Mouse (Mus musculus) stomach, postnatal 0 days (tissue): ENCODE data around the gene Celf1. TPM values are rescaled to one million over a fixed set of nuclear protein-coding genes. Genes with fewer than 3 reads are reported as not detected.
A peak's percentile ranks its signal among the peaks of the same experiment; 100 is the strongest.

Source experiments
- ATAC-seq: fragments of 200-750 bp; cut with Nextera tagmentation; 2 replicates; pipeline ENCODE4 v1.8.0; 2017; ENCODE audit not compliant: low FRiP score, low TSS enrichment
- DNase-seq: peaks from one replicate; pipeline ENCODE4 v3.0.0-alpha.2; 2016; ENCODE audit warnings: low spot score
- H3K27ac ChIP-seq: fragments of 300-500 bp; sonication (generic); replicated peaks from 2 replicates; pipeline ENCODE4 v1.5.1; 2014; ENCODE audit warnings: mild to moderate bottlenecking, control low read depth
- H3K27me3 ChIP-seq: fragments of 300-500 bp; sonication (generic); 2 replicates; pipeline ENCODE4 v1.6.1; 2014; ENCODE audit warnings: low read length; ENCODE audit not compliant: control insufficient read depth, insufficient read depth
- H3K36me3 ChIP-seq: fragments of 300-500 bp; sonication (generic); 2 replicates; pipeline ENCODE4 v1.6.1; 2014; ENCODE audit warnings: low read length, mixed read lengths; ENCODE audit not compliant: control insufficient read depth, insufficient read depth
- H3K4me1 ChIP-seq: fragments of 300-500 bp; sonication (generic); replicated peaks from 2 replicates; pipeline ENCODE4 v1.6.1; 2014; ENCODE audit warnings: antibody characterized with exemption; ENCODE audit not compliant: control insufficient read depth, insufficient read depth
- H3K4me2 ChIP-seq: fragments of 300-500 bp; sonication (generic); replicated peaks from 2 replicates; pipeline ENCODE4 v1.6.1; 2014; ENCODE audit warnings: low read depth, mild to moderate bottlenecking, control low read depth, moderate library complexity
- H3K4me3 ChIP-seq: fragments of 300-500 bp; sonication (generic); 2 replicates; pipeline ENCODE4 v1.5.1; 2014; ENCODE audit warnings: low read depth, low read length, control low read depth
- H3K9ac ChIP-seq: fragments of 300-500 bp; sonication (generic); 2 replicates; pipeline ENCODE4 v1.6.1; 2014; ENCODE audit warnings: mild to moderate bottlenecking, low read length, control low read depth, mixed read lengths
- H3K9me3 ChIP-seq: fragments of 300-500 bp; sonication (generic); 2 replicates; pipeline ENCODE4 v1.6.1; 2016; ENCODE audit warnings: low read length; ENCODE audit not compliant: control insufficient read depth
- CTCF ChIP-seq: IDR thresholded peaks from 2 replicates; pipeline ENCODE4 v1.5.1; 2016; ENCODE audit warnings: antibody characterized with exemption, low read depth, mild to moderate bottlenecking, moderate library complexity
- EP300 ChIP-seq: optimal IDR thresholded peaks from 2 replicates; pipeline ENCODE3; 2016; ENCODE audit warnings: antibody characterized with exemption
- WGBS: fragments of 180-500 bp; shearing (Covaris S2); extraction: QIAGEN DNeasy Blood & Tissue Kit; methylation state at CpG from one replicate; pipeline ENCODE4 v1.1.7; 2014; 5-methylcytosine and 5-hydroxymethylcytosine counted together
- polyA plus RNA-seq: library from polyadenylated mRNA; unstranded; fragments of >200 nt; fragmentation: Nextera tagmentation; extraction: Ambion mirVana; gene quantifications from 2 replicates; pipeline ENCODE4 v1.2.1, GENCODE M21; 2015

Celf1 gene
- polyA plus RNA-seq, 1 experiment from 2014 or later, result 33.7 TPM

DNA sequence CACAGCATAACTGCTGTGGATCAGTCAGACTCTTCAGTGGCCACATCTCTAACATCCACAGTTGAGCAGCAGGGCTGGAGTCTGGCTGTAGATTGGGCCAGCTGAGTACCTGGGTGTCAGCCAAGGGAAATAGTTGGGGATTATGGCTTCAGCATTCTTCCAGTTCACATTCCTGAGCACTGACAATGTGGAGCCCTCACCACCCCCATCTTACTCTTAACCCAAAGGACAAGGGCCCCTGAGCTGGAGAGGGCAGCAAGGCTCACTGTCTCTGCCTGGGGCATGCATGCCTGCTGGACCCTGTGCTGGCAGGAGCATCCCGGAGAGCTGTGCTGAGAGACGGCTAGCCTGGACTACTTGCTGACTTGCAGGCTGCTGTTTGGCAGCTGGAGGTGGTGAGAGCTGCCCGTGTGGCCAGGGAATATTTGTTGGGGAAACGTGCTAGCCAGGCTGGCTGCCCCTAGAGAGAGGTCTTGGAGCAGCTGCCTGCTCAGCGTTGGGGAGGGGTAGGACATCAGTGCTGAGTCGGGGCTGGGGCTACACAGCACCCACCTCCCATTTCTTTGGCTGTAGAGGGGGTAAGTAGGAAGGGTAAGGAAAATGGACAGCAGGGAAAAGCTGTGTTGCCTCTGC, 121.8 kb downstream of the Celf1 start:
- no peaks in the 10 kb centered on the region for H3K4me1 ChIP-seq
- ATAC-seq (peak; percentile 35; the same call in 1 of the 2 replicates), DNase-seq (no peak)
- peaks cover 33% of the 10 kb centered on the region for H3K36me3 ChIP-seq
- peak overlapping the region; percentile 72 for H3K27ac ChIP-seq
- no peak overlapping the region for H3K9ac ChIP-seq
- H3K9me3 ChIP-seq, result no peaks in the 10 kb centered on the region
- 55% methylated on average over 6 of the region's 6 CpGs for WGBS
- H3K4me2 ChIP-seq, result no peak overlapping the region
- TF ChIP-seq EP300, result no peak
- TF ChIP-seq CTCF, result no peak
- no peak overlapping the region for H3K4me3 ChIP-seq
- H3K27me3 ChIP-seq, result no peaks in the 10 kb centered on the region

DNA sequence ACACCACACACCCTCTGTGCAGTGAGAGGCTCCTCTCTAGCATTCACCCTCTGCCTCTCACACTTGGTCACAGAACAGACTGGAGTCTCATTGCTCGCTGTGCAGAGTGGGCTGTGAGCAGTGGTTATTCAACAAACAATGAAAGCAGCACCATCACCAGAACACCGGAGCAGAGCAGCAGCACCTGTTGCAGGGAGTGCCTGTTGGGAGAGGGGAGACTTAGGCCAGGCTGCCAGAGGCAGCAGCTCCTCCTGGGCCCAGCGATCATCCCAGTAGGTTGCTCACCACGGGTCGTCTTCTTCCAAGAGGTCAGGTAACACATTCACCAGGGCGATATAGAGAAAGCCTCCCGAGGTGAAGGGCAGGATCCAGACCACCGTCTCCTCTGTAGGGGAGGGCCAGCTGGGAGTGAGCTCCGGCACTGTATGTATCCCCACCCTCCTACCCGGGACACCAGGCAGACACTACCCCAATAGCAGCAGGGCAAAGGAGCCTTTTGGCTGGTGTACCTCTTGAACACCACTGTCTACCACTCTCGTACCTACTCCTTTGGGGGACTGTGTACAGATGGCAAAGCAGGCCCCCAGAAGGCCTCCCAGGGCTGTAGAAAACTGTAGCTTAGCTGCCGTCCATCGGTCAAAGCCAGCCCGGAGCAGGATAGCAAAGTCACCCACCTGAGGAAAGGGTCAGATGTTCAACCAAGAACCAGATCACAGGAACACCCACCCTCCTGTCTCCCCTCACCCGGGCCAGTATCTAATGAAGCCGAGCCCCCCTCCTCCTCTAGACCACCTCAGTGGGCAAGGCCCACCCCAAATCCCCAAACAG, 122.8 kb downstream of the Celf1 start:
- 90% methylated on average over 16 of the region's 16 CpGs for WGBS
- Histone ChIP-seq H3K36me3 (peaks cover 27% of the 10 kb centered on the region), H3K27ac (peak overlapping the region; percentile 72), H3K27me3 (no peaks in the 10 kb centered on the region), H3K4me3 (no peak overlapping the region), H3K9ac (0 out of 2 replicates have a peak overlapping the region, but pooled peaks have one; percentile 2), H3K4me2 (no peak overlapping the region), H3K9me3 (no peaks in the 10 kb centered on the region), H3K4me1 (no peaks in the 10 kb centered on the region)
- TF ChIP-seq CTCF, result no peak
- TF ChIP-seq EP300, result no peak
- DNase-seq (no peak), ATAC-seq (no peak)

DNA sequence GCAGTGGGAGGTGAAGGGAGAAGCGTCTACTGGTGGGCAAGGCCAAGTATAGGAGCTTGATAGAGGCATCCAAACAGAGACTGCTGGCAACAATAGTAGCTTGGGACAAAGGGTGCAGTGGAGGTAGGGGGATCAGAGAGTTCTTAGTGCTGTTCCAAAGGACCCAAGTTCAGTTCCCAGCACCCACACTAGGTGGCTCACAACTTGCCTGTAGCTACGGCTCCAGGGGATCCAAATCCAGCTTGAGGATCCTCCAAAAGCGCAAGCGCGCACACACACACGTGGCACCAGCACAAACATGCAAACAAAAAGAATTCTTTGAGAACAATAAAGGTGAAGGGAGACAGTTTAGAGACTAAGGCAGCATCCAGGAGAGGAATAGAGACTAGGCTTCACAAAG, 124.0 kb downstream of the Celf1 start:
- Histone ChIP-seq H3K4me3 (no peak overlapping the region), H3K27me3 (no peaks in the 10 kb centered on the region), H3K9ac (no peak overlapping the region), H3K36me3 (peaks cover 24% of the 10 kb centered on the region), H3K9me3 (no peaks in the 10 kb centered on the region), H3K4me1 (peaks cover 5% of the 10 kb centered on the region), H3K4me2 (no peak overlapping the region), H3K27ac (no peak overlapping the region)
- no peak for DNase-seq
- 83% methylated on average over 6 of the region's 6 CpGs for WGBS
- no peak for ATAC-seq
- TF ChIP-seq CTCF (peak; percentile 26; the same call in 1 of the 2 replicates), EP300 (no peak)

GRCm38 (mm10) chr2:91065544-91065943, 125.4 kb downstream of the Celf1 start:
- 57% methylated on average over 3 of the region's 3 CpGs for WGBS
- Histone ChIP-seq H3K36me3 (peaks cover 17% of the 10 kb centered on the region), H3K4me3 (no peak overlapping the region), H3K9me3 (no peaks in the 10 kb centered on the region), H3K4me1 (peaks cover 7% of the 10 kb centered on the region), H3K27ac (no peak overlapping the region), H3K4me2 (no peak overlapping the region), H3K9ac (no peak overlapping the region), H3K27me3 (no peaks in the 10 kb centered on the region)
- TF ChIP-seq EP300 (no peak), CTCF (peak; percentile 82)
- DNase-seq (peak; percentile 48), ATAC-seq (no peak)

DNA sequence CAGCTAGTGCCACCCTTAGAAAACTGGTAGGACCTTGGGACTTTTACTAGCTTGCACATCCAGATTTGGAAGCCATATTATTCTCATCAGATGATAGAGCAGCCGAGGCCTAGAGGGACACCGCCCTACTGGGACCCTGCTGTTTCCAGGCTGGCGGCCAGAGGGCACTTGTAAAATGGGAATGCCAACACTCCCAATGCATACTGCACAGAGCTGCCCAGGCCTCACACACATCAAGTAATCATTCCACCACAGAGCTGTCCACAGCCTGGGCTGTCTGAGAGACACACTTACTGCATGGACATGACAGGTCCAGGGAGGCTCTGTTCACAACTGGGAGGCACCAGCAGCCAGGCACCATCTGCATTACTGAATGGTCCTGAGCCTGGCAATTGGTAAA, 126.3 kb downstream of the Celf1 start:
- ATAC-seq, result no peak
- H3K27ac ChIP-seq, result no peak overlapping the region
- DNase-seq, result no peak
- H3K4me1 ChIP-seq, result peaks cover 7% of the 10 kb centered on the region
- no peak overlapping the region for H3K9ac ChIP-seq
- no peaks in the 10 kb centered on the region for H3K27me3 ChIP-seq
- H3K4me3 ChIP-seq, result no peak overlapping the region
- 88% methylated on average over 3 of the region's 3 CpGs for WGBS
- no peaks in the 10 kb centered on the region for H3K9me3 ChIP-seq
- H3K4me2 ChIP-seq, result no peak overlapping the region
- H3K36me3 ChIP-seq, result peaks cover 17% of the 10 kb centered on the region
- TF ChIP-seq CTCF (no peak), EP300 (no peak)
